Mouse (Mus musculus): Measurements from ENCODE around the gene Taar8a. TPM values are rescaled to one million over a fixed set of nuclear protein-coding genes. Genes with fewer than 3 reads are reported as not detected.
A peak's percentile ranks its signal among the peaks of the same experiment; 100 is the strongest.
"Not testable (repeated sequence)": the region's sequence is repeated elsewhere in the genome, so short reads cannot be mapped to it uniquely, and the experiment has no call there.

The Taar8a gene
- total and polyA plus RNA-seq, 3 experiments: not detected

- peak; percentile 54; the same call in 1 of the 2 replicates for TF ChIP-seq BHLHE40 (IDR thresholded peaks at IDR 0.05; ENCODE audit: borderline replicate concordance, low read depth, low read length)
- TF ChIP-seq MYC (IDR thresholded peaks at IDR 0.05; ENCODE audit: low read depth, low read length): peak; percentile 52; the same call in 1 of the 2 replicates
- TF ChIP-seq MAX (IDR thresholded peaks at IDR 0.05; ENCODE audit: low read length): peak; percentile 11; the same call in 1 of the 2 replicates
- no peak for TF ChIP-seq KAT2A (conservative IDR thresholded peaks at IDR 0.05; ENCODE audit: low read depth, low read length)
- TF ChIP-seq USF1 (IDR thresholded peaks at IDR 0.05; ENCODE audit: low read depth, low read length): no peak
- Histone ChIP-seq H3K79me2 (ENCODE audit: control insufficient read depth, insufficient read depth, low read length, poor library complexity) (no peaks in the 10 kb centered on the region), H3K36me3 (ENCODE audit: control insufficient read depth in 1 of 2, insufficient read depth in 2 of 2, low read length in 2 of 2) (no peaks in the 10 kb centered on the region), H3K9me3 (replicated peaks; ENCODE audit: insufficient read depth, low read length) (no peaks in the 10 kb centered on the region), H3K4me1 (ENCODE audit: control insufficient read depth in 1 of 2, insufficient read depth in 2 of 2, low read length in 2 of 2) (no peaks in the 10 kb centered on the region; a peak in 1 of 4 replicates), H3K27me3 (ENCODE audit: control insufficient read depth in 1 of 2, insufficient read depth in 2 of 2, low read length in 2 of 2) (peaks cover 2% of the 10 kb centered on the region in 2 experiments), H3K4me3 (ENCODE audit: control insufficient read depth in 1 of 2, insufficient read depth in 1 of 2, low read depth in 2 of 2, low read length in 2 of 2) (no peak overlapping the region), H3K27ac (ENCODE audit: control insufficient read depth, low read depth, low read length) (no peak overlapping the region), H3K9ac (ENCODE audit: control insufficient read depth, low read depth, low read length, poor library complexity, severe bottlenecking) (no peak overlapping the region)
- DNase-seq (ENCODE audit: low read depth, low spot score): peak; percentile 47
Observed at GRCm38 (mm10) chr10:24107747-24108146, 31.4 kb downstream of the Taar8a start.

- no peak overlapping the region for H3K27ac ChIP-seq (ENCODE audit: control insufficient read depth, low read depth, low read length)
- H3K27me3 ChIP-seq (ENCODE audit: control insufficient read depth in 1 of 2, insufficient read depth in 2 of 2, low read length in 2 of 2): peaks cover 2% of the 10 kb centered on the region in 2 experiments
- H3K79me2 ChIP-seq (ENCODE audit: control insufficient read depth, insufficient read depth, low read length, poor library complexity): no peaks in the 10 kb centered on the region
- no peaks in the 10 kb centered on the region for H3K9me3 ChIP-seq (replicated peaks; ENCODE audit: insufficient read depth, low read length)
- no peaks in the 10 kb centered on the region for H3K36me3 ChIP-seq (ENCODE audit: control insufficient read depth in 1 of 2, insufficient read depth in 2 of 2, low read length in 2 of 2)
- no peak overlapping the region for H3K9ac ChIP-seq (ENCODE audit: control insufficient read depth, low read depth, low read length, poor library complexity, severe bottlenecking)
- no peaks in the 10 kb centered on the region; a peak in 1 of 4 replicates for H3K4me1 ChIP-seq (ENCODE audit: control insufficient read depth in 1 of 2, insufficient read depth in 2 of 2, low read length in 2 of 2)
- no peak for TF ChIP-seq POLR2A (IDR thresholded peaks at IDR 0.05; ENCODE audit: control insufficient read depth in 1 of 2, insufficient read depth in 1 of 2, low read depth in 1 of 2, low read length in 2 of 2, poor library complexity in 1 of 2)
- no peak for TF ChIP-seq MXI1 (IDR thresholded peaks at IDR 0.05; ENCODE audit: low read depth, low read length)
- no peak for TF ChIP-seq MAZ (IDR thresholded peaks at IDR 0.05; ENCODE audit: low read depth, low read length)
- TF ChIP-seq NRF1 (IDR thresholded peaks at IDR 0.05; ENCODE audit: insufficient read depth, low read depth, low read length, poor library complexity, severe bottlenecking): no peak
- TF ChIP-seq BHLHE40 (IDR thresholded peaks at IDR 0.05; ENCODE audit: borderline replicate concordance, low read depth, low read length): no peak
- TF ChIP-seq CHD2 (IDR thresholded peaks at IDR 0.05; ENCODE audit: low read length): no peak
- TF ChIP-seq MEF2A (IDR thresholded peaks at IDR 0.05; ENCODE audit: extremely low read depth, insufficient replicate concordance, low read depth, low read length, poor library complexity, severe bottlenecking): no peak
- TF ChIP-seq UBTF (IDR thresholded peaks at IDR 0.05; ENCODE audit: borderline replicate concordance, insufficient read depth, low read depth, low read length): no peak
- TF ChIP-seq ZNF384 (IDR thresholded peaks at IDR 0.05; ENCODE audit: low read depth, low read length): no peak
- TF ChIP-seq MAFK (IDR thresholded peaks at IDR 0.05; ENCODE audit: borderline replicate concordance, low read depth, low read length): no peak
- no peak for TF ChIP-seq ZKSCAN1 (IDR thresholded peaks at IDR 0.05; ENCODE audit: low read depth, low read length)
- TF ChIP-seq RAD21 (IDR thresholded peaks at IDR 0.05; ENCODE audit: low read depth, low read length): no peak
- no peak for TF ChIP-seq CTCF (IDR thresholded peaks at IDR 0.05 in 2 of 3, conservative IDR thresholded peaks at IDR 0.05 in 1 of 3; ENCODE audit: control insufficient read depth in 1 of 3, insufficient read depth in 1 of 3, low read depth in 2 of 3, low read length in 3 of 3, poor library complexity in 1 of 3, severe bottlenecking in 1 of 3)
- no peak for TF ChIP-seq NELFE (IDR thresholded peaks at IDR 0.05; ENCODE audit: low read depth, low read length)
- TF ChIP-seq MYC (IDR thresholded peaks at IDR 0.05; ENCODE audit: low read depth, low read length): no peak
- TF ChIP-seq RCOR1 (IDR thresholded peaks at IDR 0.05; ENCODE audit: low read depth, low read length): no peak
- TF ChIP-seq TAL1 (IDR thresholded peaks at IDR 0.05; ENCODE audit: low read length): no peak
- no peak for TF ChIP-seq USF1 (IDR thresholded peaks at IDR 0.05; ENCODE audit: low read depth, low read length)
- TF ChIP-seq USF2 (IDR thresholded peaks at IDR 0.05; ENCODE audit: borderline replicate concordance in 1 of 2, insufficient read depth in 1 of 2, low read depth in 1 of 2, low read length in 2 of 2): no peak
- no peak overlapping the region for H3K4me3 ChIP-seq (ENCODE audit: control insufficient read depth in 1 of 2, insufficient read depth in 1 of 2, low read depth in 2 of 2, low read length in 2 of 2)
- DNase-seq (ENCODE audit: low read depth, low spot score): no peak
Observed at GRCm38 (mm10) chr10:24108236-24108635, 31.9 kb downstream of the Taar8a start.

- H3K27ac ChIP-seq (ENCODE audit: control insufficient read depth, low read depth, low read length); H3K9me3 ChIP-seq (replicated peaks; ENCODE audit: insufficient read depth, low read length); H3K9ac ChIP-seq (ENCODE audit: control insufficient read depth, low read depth, low read length, poor library complexity, severe bottlenecking); H3K27me3 ChIP-seq (ENCODE audit: control insufficient read depth in 1 of 2, insufficient read depth in 2 of 2, low read length in 2 of 2); H3K36me3 ChIP-seq (ENCODE audit: control insufficient read depth in 1 of 2, insufficient read depth in 2 of 2, low read length in 2 of 2); DNase-seq (ENCODE audit: low read depth, low spot score); H3K79me2 ChIP-seq (ENCODE audit: control insufficient read depth, insufficient read depth, low read length, poor library complexity); H3K4me1 ChIP-seq (ENCODE audit: control insufficient read depth in 1 of 2, insufficient read depth in 2 of 2, low read length in 2 of 2); H3K4me3 ChIP-seq (ENCODE audit: control insufficient read depth in 1 of 2, insufficient read depth in 1 of 2, low read depth in 2 of 2, low read length in 2 of 2): not testable (repeated sequence)
Observed at GRCm38 (mm10) chr10:24109434-24109833, 33.1 kb downstream of the Taar8a start, which contains the start of gene Taar9. Gene Taar9, minus strand, starts transcription at chr10:24109534.

Data from MEL (cell line).